ENCODE assay signal across 10 mouse cellular contexts in the genomic region with DNA sequence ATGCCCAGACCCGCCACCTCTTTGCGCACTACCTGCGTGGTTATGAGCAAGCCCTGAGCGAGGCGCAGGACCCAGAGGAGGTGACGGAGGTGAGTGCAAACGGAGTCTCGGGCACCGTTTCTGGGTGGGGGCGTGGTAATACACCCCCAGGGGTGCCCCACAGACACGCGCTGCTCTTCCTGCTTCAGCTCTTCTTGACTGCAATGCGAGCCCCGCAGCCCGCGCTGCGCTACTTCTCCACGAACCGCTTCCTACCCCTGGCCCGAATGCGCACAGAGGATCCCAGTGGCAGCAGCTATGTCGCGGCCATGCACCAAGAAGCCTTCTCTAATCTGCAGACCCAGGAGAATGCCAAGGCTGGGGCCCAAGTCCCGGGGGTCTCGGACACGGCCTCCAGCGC. TPM values are rescaled to one million over a fixed set of nuclear protein-coding genes. Genes with fewer than 3 reads are reported as not detected.
DNase-seq lines count a peak whose midpoint lies in the region; ATAC-seq and TF ChIP-seq lines count a peak whose summit lies in the region.
"Had no signal": no experiment of that assay in that cellular context is flagged by ENCODE, and none has a peak within 500 bp of the region (broad histone marks: within the 10 kb centered on the region; RNA-seq: fewer than 3 reads in every experiment).

No protein-coding gene starts in this region.

- H3K36me3 ChIP-seq in heart, embryonic 11.5 days (ENCODE audit: control insufficient read depth, insufficient read depth, low read length) = peaks cover 5% of the 10 kb centered on the region; the same call in 1 of the 2 replicates
- no peaks in the 10 kb centered on the region for H3K36me3 ChIP-seq in thymus, adult 2 months (ENCODE audit: control insufficient read depth, insufficient read depth, low read length)
- H3K36me3 ChIP-seq in limb, embryonic 14.5 days (ENCODE audit: control insufficient read depth, insufficient read depth, low read length) = no peaks in the 10 kb centered on the region

- 2% methylated on average over 27 of the region's 27 CpGs for WGBS in heart, embryonic 11.5 days (ENCODE audit: insufficient replicate concordance)
- WGBS in thymus, adult 2 months = 8% methylated on average over 27 of the region's 27 CpGs
- 1% methylated on average over 20 of the region's 27 CpGs for WGBS in limb, embryonic 14.5 days

- intact Hi-C loops in heart, postnatal 36 days (cut with DNase I) = no loop called here

- no peak for ATAC-seq in heart, embryonic 11.5 days (replicated peaks; ENCODE audit: insufficient number of reproducible peaks, low FRiP score, low TSS enrichment)
- no peak for ATAC-seq in limb, embryonic 14.5 days (ENCODE audit: low FRiP score, low read depth)

- peak overlapping the region; percentile 6; the same call in 1 of the 2 replicates for H3K4me3 ChIP-seq in heart, embryonic 11.5 days (ENCODE audit: low read depth, low read length)
- no peak overlapping the region for H3K4me3 ChIP-seq in thymus, adult 2 months (ENCODE audit: control insufficient read depth, insufficient read depth, low read length)
- peak overlapping the region; percentile 15; the same call in 1 of the 2 replicates for H3K4me3 ChIP-seq in limb, embryonic 14.5 days (replicated peaks; ENCODE audit: low read length)

- no peak overlapping the region for H3K9ac ChIP-seq in heart, embryonic 11.5 days (ENCODE audit: low read depth, low read length)
- H3K9ac ChIP-seq in limb, embryonic 14.5 days (ENCODE audit: low read depth, low read length, severe bottlenecking) = no peak overlapping the region

- DNase-seq in heart, postnatal 36 days = no peak
- DNase-seq in thymus, adult 2 months = peak; percentile 43
- no peak for DNase-seq in thymus, adult 18-20 months
- DNase-seq in limb, embryonic 14.5 days (ENCODE audit: low spot score) = no peak
- no peak for DNase-seq in Muller cell, postnatal 12 days (ENCODE audit: inconsistent ontology term)
- no peak for DNase-seq in ovary, postnatal 36 days (ENCODE audit: low spot score)
- DNase-seq in right cerebral cortex, postnatal 10 days (ENCODE audit: low spot score in 2 of 2) = no peak
- DNase-seq: kidney, adult 8-10 months had no signal

- TF ChIP-seq POLR2A in thymus, adult 2 months (IDR thresholded peaks at IDR 0.05; ENCODE audit: control insufficient read depth, extremely low read depth, insufficient read depth, low read length, poor library complexity) = no peak
- no peak for TF ChIP-seq POLR2A in limb, embryonic 14.5 days (IDR thresholded peaks at IDR 0.05; ENCODE audit: borderline replicate concordance, extremely low read depth, insufficient read depth, insufficient read length)

- no peaks in the 10 kb centered on the region for H3K9me3 ChIP-seq in heart, embryonic 11.5 days (replicated peaks; ENCODE audit: control insufficient read depth, low read length)
- H3K9me3 ChIP-seq in limb, embryonic 14.5 days (ENCODE audit: control insufficient read depth, low read length) = no peaks in the 10 kb centered on the region
- H3K9me3 ChIP-seq: G1E had no signal

- peaks cover 10% of the 10 kb centered on the region for H3K4me1 ChIP-seq in heart, embryonic 11.5 days (ENCODE audit: control insufficient read depth, insufficient read depth, low read length)
- peaks cover 20% of the 10 kb centered on the region for H3K4me1 ChIP-seq in thymus, adult 2 months (replicated peaks; ENCODE audit: control insufficient read depth, insufficient read depth, low read length)
- peaks cover 9% of the 10 kb centered on the region for H3K4me1 ChIP-seq in limb, embryonic 14.5 days (ENCODE audit: control insufficient read depth, insufficient read depth, low read length)

- H3K27me3 ChIP-seq in heart, embryonic 11.5 days (ENCODE audit: control insufficient read depth, insufficient read depth, low read length) = peaks cover 52% of the 10 kb centered on the region
- peaks cover 5% of the 10 kb centered on the region; the same call in 1 of the 2 replicates for H3K27me3 ChIP-seq in thymus, adult 2 months (ENCODE audit: control insufficient read depth, insufficient read depth, low read length)
- H3K27me3 ChIP-seq in limb, embryonic 14.5 days (ENCODE audit: control insufficient read depth, insufficient read depth, low read length) = peaks cover 34% of the 10 kb centered on the region

- no peak for TF ChIP-seq CTCF in thymus, adult 2 months (IDR thresholded peaks at IDR 0.05; ENCODE audit: borderline replicate concordance, control insufficient read depth, extremely low read depth, insufficient read depth, low read length, poor library complexity)

- H3K27ac ChIP-seq in heart, embryonic 11.5 days (ENCODE audit: low read depth, low read length) = no peak overlapping the region
- no peak overlapping the region for H3K27ac ChIP-seq in thymus, adult 2 months (ENCODE audit: control insufficient read depth, insufficient read depth, low read length)
- no peak overlapping the region for H3K27ac ChIP-seq in limb, embryonic 14.5 days (replicated peaks; ENCODE audit: low read depth, low read length)

- peak overlapping the region; percentile 47 for H3K4me2 ChIP-seq in heart, embryonic 11.5 days
- peak overlapping the region; percentile 24; the same call in 1 of the 2 replicates for H3K4me2 ChIP-seq in limb, embryonic 14.5 days (replicated peaks; ENCODE audit: low read depth, low read length, severe bottlenecking)

RNA-seq across cellular contexts. Expression of a gene that starts 1.5 kb away (rescaled TPM):
- 0.11 TPM in 1 of 2 replicates, not detected in the other for polyA plus RNA-seq in heart, embryonic 11.5 days (2014; fragmentation: Nextera tagmentation; extraction: Ambion mirVana)
- under 1 TPM; 0.46 to 0.58 TPM for total RNA-seq in heart, postnatal 36 days (2021)
- polyA plus RNA-seq in thymus, adult 2 months (2012; rRNA removed) = 0.40 and 0.93 TPM in 2 replicates
- 0.23 and 0.42 TPM in 2 replicates for polyA plus RNA-seq in limb, embryonic 14.5 days (2012; rRNA removed)
- not detected in 2 replicates for polyA plus RNA-seq in limb, embryonic 14.5 days (2014; fragmentation: Nextera tagmentation; extraction: Ambion mirVana)

RNA-seq across cellular contexts. Expression of a gene that starts 2.6 kb away (rescaled TPM):
- 29.6 and 34.3 TPM in 2 replicates for polyA plus RNA-seq in heart, embryonic 11.5 days (2014; fragmentation: Nextera tagmentation; extraction: Ambion mirVana)
- 10 to 100 TPM; 17.2 to 18.8 TPM for total RNA-seq in heart, postnatal 36 days (2021)
- 68.5 and 74.2 TPM in 2 replicates for polyA plus RNA-seq in thymus, adult 2 months (2012; rRNA removed)
- 49.1 and 64.3 TPM in 2 replicates for polyA plus RNA-seq in limb, embryonic 14.5 days (2012; rRNA removed)
- 41.9 and 43.3 TPM in 2 replicates for polyA plus RNA-seq in limb, embryonic 14.5 days (2014; fragmentation: Nextera tagmentation; extraction: Ambion mirVana)

RNA-seq across cellular contexts. Expression of a gene that starts 7.3 kb away (rescaled TPM):
- 34.5 and 36.0 TPM in 2 replicates for polyA plus RNA-seq in heart, embryonic 11.5 days (2014; fragmentation: Nextera tagmentation; extraction: Ambion mirVana)
- 10 to 100 TPM; 18.8 to 23.1 TPM for total RNA-seq in heart, postnatal 36 days (2021)
- 79.1 and 110 TPM in 2 replicates for polyA plus RNA-seq in thymus, adult 2 months (2012; rRNA removed)
- polyA plus RNA-seq in limb, embryonic 14.5 days (2012; rRNA removed) = 40.2 and 61.6 TPM in 2 replicates
- 42.4 and 44.4 TPM in 2 replicates for polyA plus RNA-seq in limb, embryonic 14.5 days (2014; fragmentation: Nextera tagmentation; extraction: Ambion mirVana)

RNA-seq across cellular contexts. Expression of a gene that starts 9.9 kb away (rescaled TPM):
- 9.6 and 13.1 TPM in 2 replicates for polyA plus RNA-seq in heart, embryonic 11.5 days (2014; fragmentation: Nextera tagmentation; extraction: Ambion mirVana)
- 10 to 100 TPM in 1 of 2 experiments, 1 to 10 TPM in 1; 9.1 to 10.1 TPM for total RNA-seq in heart, postnatal 36 days (2021)
- 24.3 and 25.2 TPM in 2 replicates for polyA plus RNA-seq in thymus, adult 2 months (2012; rRNA removed)
- polyA plus RNA-seq in limb, embryonic 14.5 days (2012; rRNA removed) = 12.8 and 18.5 TPM in 2 replicates
- 9.8 and 10.3 TPM in 2 replicates for polyA plus RNA-seq in limb, embryonic 14.5 days (2014; fragmentation: Nextera tagmentation; extraction: Ambion mirVana)

RNA-seq across cellular contexts. Expression of a gene that starts 15.5 kb away (rescaled TPM):
- 23.1 and 27.5 TPM in 2 replicates for polyA plus RNA-seq in heart, embryonic 11.5 days (2014; fragmentation: Nextera tagmentation; extraction: Ambion mirVana)
- total RNA-seq in heart, postnatal 36 days (2021) = 1 to 10 TPM; 1.9 to 4.1 TPM
- polyA plus RNA-seq in thymus, adult 2 months (2012; rRNA removed) = 6.0 and 6.1 TPM in 2 replicates
- polyA plus RNA-seq in limb, embryonic 14.5 days (2012; rRNA removed) = 15.7 and 24.3 TPM in 2 replicates
- polyA plus RNA-seq in limb, embryonic 14.5 days (2014; fragmentation: Nextera tagmentation; extraction: Ambion mirVana) = 32.9 and 36.5 TPM in 2 replicates
